Mouse (Mus musculus) spleen, postnatal 14 days (tissue): Measurements from ENCODE around the gene Myo19.

Experiments
- DNase-seq, 2 experiments: peaks; one replicate each; pipeline ENCODE4 v3.0.0; 2021 to 2022; ENCODE audit warnings: low spot score in 2 of 2

Myo19 gene

DNA sequence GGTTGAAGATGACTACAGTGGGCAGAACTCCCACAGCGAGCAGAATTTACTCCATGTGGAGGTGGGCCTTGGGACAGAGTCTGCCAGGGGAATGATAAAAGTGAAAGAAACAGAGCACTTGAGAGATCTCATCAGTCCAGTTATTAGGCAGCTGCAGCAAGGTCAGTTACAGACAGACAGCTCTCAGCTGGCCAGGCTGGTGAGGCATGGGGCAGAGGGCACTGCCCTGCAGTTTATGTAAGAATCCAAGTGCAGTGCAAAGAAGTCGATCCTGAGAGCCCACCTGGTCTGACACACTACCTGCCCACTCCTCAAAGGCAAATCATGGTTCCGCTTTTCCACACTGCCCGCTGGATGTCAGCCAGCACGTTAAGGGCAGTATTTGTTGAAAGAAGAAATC lies 6.3 kb downstream of the Myo19 start:
- DNase-seq, result no peak

DNA sequence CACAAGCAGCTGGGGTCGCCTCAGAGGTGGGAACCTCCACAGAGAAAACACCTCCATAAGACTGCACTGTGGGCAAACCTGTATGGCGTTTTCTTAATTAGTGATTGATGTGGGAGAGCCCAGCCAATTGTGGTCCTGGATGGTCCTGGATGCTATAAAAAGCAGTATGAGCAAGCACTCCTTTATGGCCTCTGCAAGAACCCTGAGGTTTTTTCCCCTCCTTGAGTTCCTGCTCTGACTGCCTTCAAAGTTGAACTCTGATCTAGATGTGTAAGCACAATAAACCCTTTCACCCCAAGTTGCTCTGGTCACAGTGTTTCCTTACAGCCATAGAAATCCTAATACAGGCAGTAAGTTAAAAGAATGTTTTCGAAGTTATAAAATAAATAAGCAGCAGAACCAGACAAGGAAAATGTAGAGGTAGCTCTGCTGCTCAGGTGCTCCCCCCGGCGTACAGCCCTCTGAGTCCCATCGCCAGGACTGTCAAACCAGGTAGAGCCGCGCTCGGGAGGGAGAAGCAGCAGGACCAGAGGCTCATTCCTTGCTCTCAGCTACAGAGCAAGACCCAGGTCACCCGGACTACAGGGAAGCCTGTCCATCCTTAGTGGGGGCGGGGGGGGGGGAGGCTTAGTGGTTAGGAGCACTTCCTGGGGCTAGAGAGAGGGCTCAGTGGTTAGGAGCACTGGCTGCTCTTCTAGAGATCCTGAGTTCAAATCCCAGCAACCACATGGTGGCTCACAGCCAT lies 7.0 kb downstream of the Myo19 start:
- DNase-seq, result no peak

DNA sequence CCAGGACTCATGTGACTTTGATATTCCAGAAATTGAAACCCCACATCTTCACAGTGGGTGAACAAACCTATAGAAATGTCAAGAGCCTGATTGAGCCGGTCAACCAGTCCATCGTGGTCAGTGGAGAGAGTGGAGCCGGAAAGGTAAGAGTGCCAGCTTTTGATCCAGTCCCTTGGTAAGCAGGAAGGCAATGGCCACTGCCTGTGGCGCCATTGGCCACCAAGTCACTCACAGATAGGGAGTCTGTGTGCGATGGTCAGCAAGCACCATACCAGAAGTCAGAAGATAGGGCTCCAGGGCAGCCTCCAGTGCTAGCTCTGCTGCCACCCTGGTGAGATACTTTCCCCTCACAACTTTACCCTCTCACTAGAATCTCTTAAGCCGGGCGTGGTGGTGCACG lies 8.1 kb downstream of the Myo19 start:
- no peak for DNase-seq

DNA sequence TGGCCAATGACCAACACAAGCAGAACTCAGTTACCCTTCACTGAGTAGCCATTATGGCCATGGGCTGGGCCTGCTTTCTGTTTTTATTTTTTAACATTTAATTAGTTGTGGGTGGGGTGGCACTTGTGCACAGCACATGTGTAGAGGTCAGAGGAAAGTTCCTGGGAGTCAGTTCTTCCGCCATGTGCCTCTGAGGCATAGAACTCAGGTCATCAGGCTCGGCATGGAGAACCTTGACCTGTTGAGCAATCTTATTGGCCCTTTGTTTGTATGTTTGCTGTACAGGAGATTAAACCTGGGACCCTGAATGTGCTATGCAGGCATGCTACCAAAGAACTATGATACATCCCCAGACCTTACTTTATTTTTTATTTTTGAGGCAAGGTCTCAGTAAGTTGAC lies 9.5 kb downstream of the Myo19 start:
- DNase-seq, result no peak

DNA sequence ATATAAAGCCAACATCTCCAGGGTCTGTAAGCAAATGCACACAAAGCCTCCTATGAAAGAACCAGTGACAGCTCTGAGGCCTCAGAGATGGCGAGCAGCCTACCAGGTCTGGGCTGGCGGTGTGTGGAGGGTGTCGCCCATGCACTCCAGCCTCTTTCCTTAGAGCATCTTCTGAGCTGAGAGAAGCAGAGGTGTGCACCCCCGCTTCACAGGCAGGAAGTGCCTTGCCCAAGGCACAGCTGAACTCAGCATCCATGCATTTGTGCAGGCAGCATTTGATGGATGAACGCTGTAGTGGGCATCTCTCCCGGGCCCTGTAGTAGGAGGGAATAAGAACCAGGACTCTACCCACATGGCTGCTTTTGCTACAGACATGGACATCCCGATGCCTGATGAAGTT lies 11.8 kb downstream of the Myo19 start:
- DNase-seq, result no peak

DNA sequence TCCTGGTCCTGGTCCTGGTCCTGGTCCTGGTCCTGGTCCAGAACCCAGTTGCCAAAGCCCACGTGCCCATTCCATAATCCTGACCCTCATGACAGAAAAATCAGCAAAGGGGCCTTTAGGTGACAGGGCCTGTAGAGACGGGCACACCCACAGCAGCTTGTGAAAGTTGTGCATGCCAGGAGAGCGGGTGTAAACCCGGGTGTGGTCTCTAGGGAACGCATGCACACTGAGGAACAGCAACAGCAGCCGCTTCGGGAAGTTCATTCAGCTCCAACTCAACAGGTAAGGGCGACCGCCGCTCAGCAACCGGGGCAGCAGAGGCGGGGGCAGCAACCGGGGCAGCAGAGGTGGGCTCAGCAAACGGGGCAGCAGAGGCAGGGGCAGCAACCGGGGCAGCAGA lies 13.2 kb downstream of the Myo19 start:
- no peak for DNase-seq

DNA sequence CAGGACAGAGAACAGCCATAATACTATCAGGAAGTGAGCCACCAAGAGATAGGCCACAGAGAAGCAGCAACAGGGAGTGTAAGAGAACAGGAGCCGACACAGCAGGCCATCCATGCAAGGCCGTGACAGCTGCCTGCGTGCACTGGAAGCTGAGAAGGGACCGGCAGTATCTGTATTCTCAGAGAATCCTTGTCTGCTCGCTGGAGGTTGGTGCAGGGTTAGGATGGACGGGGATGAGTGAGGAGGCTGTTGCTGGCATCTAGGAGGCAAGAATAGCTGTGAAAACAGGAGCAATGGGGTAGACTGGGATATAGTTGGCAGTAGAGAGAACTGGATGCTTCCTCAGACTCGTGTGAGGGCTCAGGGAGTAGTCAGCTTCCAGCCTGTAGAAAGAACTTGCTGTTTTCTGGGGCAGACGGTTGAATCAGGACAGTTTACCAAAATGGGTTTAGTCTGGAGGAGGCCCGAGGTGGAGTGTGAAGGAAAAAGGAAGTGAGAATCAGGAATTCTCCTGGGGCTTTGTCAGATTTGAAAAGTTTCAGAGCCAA lies 24.7 kb downstream of the Myo19 start:
- no peak for DNase-seq

DNA sequence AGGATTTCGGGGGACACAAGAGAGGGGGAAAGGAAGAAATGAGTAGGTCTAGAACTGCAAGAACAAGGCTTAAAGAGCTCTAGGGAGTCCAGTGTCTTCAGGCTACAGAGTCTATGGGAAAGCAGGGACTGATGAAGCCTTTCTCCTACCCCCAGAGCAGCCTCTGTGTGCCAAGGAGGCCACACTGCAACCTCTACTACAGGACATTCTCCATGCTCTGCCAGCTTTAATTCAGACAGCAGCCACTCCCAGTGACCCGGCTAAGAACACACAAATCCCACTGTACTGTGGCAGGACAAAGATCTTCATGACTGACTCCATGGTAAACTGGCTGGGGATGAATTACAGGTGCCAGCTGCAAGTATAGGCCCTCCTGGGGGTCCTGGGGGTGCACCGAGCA lies 27.1 kb downstream of the Myo19 start:
- no peak for DNase-seq

DNA sequence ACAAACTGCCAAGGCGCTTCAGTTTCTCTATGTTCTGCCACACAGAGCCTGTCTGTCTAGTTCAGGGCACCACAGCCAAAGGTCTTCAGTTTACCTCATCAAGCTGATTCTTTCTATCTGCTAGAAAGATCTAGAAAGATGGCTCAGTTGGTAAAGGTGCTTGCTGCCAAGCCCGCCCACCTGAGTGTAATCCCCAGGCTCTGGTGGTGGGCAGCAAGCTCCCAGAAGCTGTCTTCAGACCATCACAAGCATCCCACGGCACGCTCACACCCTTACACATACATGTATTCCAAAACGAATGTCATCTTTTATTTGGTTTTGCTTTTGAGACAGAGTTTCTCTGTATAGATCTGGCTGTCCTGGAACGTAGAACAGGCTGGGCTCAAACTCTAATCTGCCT lies 28.5 kb downstream of the Myo19 start:
- no peak for DNase-seq

DNA sequence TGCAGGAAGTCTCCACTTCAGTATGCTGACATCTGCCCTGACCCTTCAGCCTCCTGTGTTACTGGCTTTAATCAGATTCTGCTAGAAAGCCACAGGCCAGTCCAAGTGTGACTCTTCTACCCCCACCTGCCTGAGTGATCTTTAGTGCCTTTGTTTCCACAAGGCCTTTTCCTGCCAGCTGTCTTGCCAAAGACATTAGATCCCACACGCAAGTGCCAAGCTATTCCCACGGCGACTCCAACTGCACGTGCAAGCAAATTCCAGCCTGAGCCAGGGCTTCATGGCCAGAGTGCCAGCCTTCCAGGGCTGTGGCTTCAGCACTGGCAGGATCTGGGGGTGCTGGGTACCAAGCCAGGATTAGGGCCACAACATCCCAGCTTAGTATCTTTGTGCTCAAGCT lies 30.5 kb downstream of the Myo19 start:
- DNase-seq, result no peak

DNA sequence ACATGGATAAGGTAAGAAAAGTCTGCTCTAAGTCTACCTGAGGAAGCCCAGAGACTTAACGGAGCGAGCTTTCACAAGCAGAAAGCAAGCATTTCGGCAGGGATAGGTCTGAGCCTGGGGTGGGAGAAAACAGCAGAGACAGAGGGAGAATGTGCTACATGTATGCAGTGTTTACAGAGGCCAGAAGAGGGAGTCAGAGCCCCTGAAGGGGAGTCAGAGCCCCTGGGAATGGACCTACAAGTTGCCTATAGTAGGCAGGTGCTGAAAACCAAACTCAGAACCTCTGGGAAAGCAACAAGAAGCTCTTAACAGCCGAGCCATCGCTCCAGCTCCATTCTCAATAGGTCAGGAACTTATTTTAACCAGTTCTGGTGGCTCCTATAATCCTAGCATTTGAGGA lies 34.7 kb downstream of the Myo19 start:
- no peak for DNase-seq

DNA sequence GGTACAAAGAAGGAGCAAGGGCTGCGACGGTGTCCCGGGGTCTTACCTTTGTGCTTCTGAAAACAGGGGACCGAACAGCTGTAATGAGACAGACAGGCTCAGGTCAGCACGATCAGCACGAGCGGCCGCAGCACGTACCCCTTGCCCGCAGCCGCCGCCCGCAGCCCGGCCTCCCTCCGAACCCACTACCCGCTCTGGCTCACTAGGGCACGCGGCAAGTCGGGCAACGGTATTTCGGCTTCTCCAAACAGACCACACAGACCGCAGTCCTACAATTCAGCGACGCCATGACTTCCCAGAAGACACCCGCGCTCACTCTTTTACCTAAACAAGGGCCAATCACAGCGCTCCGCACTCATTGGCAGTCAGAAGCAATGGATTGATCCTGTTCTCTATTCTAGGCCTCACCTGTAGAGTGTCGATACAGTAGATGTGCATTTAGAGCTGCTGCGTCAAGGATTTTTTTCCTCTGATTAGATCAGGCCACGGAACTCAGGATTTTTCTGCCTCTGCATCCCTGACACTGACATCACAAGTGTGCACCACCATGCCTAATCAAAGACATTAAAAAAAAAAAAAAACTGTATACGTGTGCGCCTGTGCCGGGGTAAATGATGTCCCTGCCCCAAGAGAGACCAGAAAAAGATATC lies 36.2 kb downstream of the Myo19 start, which contains the start of gene Znhit3:
Gene Znhit3 (minus strand): TSS at position 314 of the 650 bp plus-strand sequence.
- DNase-seq, result peak; percentile 39 to 72

DNA sequence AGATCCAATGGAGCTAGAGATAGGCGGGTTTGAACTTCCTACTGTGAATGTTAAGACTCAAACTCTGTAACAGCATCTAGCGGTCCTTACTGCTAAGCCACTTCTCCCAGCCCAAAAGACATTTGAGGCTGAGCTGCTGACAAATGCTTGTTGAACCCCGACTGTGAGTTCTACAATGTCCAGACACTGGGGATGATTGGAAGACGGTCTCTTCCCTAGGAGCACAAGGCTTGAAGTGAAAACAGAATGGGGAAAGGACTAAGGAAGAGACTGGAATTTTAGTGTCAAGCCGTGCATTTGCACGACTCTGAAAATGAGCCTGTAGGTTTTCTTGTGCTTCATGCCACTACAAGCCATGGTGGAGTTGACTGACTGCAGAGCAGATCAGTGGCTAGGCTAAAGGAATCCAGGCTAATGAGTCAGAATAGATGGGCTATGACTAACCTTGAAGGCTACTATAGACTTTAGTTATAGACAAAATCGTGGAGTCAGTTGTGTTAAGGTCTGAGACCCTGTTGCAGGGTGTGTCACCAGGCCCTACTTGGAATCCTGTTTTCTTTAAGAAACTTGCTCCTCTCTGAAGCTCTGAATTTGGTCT lies 36.9 kb downstream of the Myo19 start:
- no peak for DNase-seq

DNA sequence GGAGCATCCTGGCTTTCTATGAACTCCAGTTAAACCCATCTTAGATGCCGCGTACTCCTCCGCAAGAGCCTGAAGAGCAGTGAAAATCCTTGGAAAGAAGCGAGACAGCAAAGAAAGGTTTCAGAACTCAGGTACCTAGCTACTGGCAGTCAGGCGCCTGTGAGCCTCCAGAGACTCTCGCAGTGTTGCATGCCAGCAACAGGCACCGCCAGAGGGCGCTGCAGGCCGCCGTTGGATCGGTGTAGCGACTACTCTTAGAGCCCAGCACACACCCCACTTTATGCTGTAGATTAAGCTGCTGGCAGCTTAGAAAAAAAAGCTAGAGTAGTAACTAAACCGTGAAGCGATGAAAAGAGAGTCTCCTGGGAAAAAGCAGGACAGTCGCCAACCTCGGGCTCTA lies 38.5 kb downstream of the Myo19 start:
- peak; percentile 78 to 88 for DNase-seq

DNA sequence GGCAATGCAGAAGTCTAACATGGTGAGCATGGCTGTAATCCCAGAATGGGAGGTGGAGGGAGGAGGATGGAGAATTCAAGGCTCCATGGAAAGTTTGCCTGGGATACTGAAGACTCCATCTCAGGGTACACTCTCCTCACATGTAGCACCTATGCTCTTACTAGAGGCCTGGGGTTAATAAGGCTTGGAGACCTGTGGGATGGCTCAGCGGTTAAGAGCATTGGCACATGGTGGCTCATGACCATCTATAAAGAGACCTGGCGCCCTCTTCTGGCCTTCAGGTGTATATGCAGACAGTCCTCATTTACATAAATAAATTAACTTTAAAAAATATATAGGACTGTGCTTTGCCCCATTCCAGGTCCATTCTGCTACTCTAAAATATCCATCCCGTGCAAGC lies 39.3 kb downstream of the Myo19 start:
- DNase-seq, result peak in 1 of 2 experiments; percentile 43

DNA sequence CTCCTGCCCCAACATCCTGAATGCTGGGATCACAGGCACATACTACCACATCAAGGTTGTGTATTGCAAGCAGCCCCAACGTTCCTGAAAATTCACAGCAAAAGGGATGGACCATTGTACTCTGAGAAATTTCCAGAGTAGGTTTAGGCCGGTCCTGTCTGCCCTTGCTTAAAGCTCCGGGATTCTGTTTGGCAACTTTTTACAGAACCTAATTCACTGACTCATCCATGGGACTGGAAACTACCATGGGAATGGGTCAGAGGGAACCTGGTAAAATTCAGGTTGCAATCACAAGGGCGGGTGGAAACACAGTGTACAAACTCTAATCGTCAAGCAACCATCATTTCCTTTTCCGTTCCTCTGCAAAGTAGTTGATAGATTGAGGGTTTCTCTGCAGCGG lies 40.0 kb downstream of the Myo19 start:
- DNase-seq, result no peak

DNA sequence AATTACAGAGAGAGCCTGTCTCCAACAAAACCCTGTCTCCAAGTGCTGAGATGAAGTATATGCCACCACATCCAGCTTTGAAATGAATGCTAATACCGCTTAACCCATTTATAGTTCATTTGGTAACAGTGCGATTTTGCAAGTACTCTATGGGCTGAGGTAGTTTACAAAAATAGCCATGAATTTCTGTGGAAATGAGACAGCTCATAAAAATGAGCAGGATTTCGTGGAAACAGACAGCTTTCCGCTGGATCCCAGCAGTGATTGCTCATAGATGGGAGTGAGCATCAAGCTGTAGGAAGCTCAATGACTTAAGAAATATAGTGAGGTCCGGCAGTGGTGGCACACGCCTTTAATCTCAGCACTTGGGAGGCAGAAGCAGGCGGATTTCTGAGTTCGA lies 41.0 kb downstream of the Myo19 start:
- DNase-seq, result no peak

DNA sequence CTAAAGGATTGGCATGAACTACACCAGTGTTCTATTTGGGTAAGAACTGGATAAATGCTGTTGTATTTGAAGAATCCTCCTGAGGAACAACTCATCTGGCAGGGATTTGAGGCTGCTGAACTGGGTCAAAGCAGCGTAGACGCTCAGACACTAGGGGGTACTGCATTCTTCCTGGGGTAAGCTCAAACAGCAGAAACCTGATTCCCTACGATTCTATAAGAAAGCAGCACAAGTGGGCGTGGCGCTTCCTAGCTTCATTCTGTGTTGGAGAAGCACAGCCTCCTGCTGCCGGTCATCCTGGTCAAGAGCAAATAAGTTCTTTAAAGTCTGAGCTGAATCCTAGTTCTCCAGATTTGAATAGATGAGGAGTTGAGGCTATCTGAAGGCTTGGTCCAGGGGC lies 52.3 kb downstream of the Myo19 start:
- DNase-seq, result no peak

DNA sequence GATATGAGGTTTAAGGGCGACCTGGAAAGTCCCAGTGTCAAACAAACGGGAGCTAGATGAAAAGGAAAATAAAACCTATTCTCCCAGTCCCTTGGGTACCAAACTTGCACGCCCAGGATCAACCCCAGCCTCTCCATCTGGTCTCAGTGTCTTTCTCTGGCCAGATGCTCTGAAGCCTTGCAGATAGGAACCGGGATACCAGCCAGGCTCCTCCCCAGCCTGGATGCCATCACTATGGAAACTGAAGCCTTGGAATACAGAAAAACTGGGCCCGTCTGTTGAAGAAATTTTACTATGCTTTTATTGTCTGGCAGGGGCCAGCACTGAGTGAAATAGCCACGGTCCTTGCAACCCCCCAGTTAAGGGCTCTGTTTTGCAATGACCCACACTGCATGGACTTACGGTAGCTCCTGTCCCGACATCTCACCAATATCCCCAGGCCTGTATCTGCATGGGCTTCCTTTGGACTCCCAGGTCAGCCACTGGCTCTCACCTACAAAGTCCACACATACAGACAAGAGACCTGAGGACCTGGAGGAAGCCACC lies 59.6 kb downstream of the Myo19 start:
- no peak for DNase-seq

DNA sequence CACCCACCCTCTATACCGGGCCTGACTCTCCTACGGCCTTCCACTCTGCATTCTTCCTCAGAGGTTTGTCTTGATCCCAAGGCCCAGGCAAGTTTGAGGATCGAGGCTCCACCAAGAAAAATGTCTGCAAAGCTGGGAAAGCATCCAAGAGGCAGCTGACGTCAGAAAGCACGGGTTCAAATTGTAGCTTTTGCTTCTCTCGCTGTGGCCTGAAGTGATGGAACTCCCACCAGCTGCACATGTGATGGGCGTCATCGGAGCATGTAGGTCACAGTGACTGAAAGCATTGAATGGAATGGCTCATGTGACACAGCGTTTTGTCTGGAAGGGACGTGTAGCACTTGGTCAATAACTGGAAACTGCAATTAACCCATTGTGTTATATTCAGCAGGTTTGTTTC lies 60.2 kb downstream of the Myo19 start:
- DNase-seq, result no peak

DNA sequence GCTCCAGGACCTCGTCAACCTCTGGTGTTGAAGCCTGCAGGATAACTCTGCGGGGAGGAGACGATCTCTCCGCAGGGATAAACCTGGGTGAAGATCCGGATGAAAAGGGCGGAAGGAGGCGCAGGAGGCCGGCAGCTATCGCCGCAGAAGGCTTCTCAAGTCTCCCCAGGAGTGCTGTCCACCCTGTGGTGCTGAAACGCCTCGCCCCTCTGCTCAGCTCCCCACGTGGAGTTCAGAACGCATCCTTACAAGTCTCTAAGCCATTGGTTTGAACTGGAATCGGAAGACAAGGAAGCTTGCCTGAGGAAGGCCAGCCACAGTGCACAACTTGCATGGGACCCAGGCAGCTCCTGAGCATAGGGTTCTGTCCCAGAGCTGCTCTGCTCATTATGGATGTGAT lies 64.0 kb downstream of the Myo19 start:
- DNase-seq, result peak in 1 of 2 experiments; percentile 26

DNA sequence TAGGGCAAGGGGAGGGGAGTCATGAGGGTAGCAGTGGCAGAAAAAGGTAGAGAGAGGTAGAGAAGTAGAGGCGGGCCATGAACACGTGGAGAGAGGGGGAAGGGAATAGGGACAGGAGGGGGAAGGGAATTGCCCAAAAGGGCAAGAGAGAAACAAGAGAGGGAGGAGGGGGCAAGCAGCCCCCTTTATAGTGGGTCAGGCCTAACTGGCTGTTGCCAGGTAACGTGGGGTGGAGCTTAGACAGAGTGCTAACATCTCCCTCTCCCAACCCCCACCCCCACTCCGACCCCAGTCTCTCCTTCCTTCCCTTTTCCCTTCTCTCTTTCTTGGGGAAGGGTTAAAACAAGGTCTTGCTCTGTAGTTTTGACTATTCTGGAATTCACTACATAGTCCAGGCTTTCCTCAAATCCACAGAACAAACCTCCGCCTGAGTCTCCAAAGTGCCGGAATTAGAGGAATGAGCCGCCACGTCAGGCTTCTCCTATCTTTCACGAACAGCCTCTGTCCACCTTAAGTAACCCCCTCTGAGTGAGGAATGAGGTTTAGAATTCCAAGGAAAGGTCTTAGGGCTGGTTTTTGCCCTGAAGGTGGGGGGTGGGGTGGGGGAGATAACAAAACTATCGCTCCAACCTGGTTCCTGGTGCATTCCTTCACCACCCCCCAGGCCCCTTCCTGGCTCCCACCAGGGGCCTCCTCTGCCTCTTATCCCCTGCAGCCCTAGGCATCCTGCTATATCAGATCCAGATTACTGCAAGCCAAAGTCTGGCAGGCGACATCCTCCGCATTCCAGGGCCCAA lies 64.9 kb downstream of the Myo19 start:
- DNase-seq, result no peak
